Mouse (Mus musculus): Measurements from ENCODE around the gene Oser1. TPM values are rescaled to one million over a fixed set of nuclear protein-coding genes. Genes with fewer than 3 reads are reported as not detected.

Oser1 gene
- polyA plus RNA-seq, 1 experiment from 2014 or later, result 79.1 TPM

DNA sequence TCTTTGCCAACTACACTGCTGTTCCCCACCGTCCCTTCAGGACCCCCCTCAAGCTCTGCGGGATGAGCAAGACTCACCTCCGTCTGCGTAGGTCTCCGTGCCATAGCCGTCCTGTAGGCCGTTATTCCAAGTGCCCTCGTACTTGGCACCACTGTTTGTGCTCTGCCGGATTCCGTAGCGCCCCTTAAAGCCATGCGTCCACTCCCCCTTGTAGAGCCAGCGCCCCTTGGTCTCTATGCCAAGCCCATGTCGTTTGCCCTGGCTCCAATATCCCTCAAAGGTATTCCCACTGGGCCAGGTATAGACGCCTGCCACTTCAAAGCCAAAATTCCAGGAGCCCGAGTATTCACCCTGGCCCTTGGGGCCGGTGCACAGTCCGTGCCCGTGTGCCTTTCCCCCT is 27.4 kb downstream of the Oser1 start:
- 90% methylated on average over 19 of the region's 19 CpGs for whole genome bisulfite sequencing
- Histone ChIP-seq H3K27ac (replicated peaks) (no peak overlapping the region), H3K9ac (replicated peaks) (no peak overlapping the region), H3K36me3 (no peaks in the 10 kb centered on the region), H3K4me2 (replicated peaks) (no peak overlapping the region), H3K4me1 (no peaks in the 10 kb centered on the region), H3K9me3 (no peaks in the 10 kb centered on the region), H3K27me3 (no peaks in the 10 kb centered on the region), H3K4me3 (no peak overlapping the region)
- no peak for ATAC-seq (replicated peaks)

- Histone ChIP-seq H3K27me3 (no peaks in the 10 kb centered on the region), H3K4me3 (no peak overlapping the region), H3K4me2 (replicated peaks) (no peak overlapping the region), H3K4me1 (no peaks in the 10 kb centered on the region), H3K9ac (replicated peaks) (no peak overlapping the region), H3K9me3 (no peaks in the 10 kb centered on the region), H3K27ac (replicated peaks) (no peak overlapping the region), H3K36me3 (no peaks in the 10 kb centered on the region)
- no peak for ATAC-seq (replicated peaks)
- 75% methylated on average over 6 of the region's 6 CpGs for WGBS
Observed at GRCm38 (mm10) chr2:163394977-163395376, 29.5 kb downstream of the Oser1 start.

DNA sequence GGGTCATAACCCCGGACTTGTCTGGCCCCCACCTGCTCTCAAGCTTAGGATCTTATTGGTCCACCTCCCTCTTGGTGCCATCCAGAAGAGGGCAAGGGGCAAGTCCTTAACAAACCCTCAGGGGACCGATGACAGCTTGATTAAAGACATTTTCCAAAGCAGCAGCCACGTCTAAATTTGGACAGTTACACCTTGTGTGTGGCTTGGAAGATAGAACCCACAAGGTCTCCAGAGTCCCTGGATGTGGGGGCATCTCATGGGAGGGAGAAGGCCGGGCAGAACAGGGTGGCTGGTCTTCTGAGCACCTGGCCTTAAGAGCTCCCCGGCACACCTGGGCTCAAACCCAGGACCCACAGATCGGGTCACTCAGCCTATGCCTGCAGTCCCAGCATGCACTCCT is 30.5 kb downstream of the Oser1 start:
- Histone ChIP-seq H3K27ac (replicated peaks) (no peak overlapping the region), H3K36me3 (no peaks in the 10 kb centered on the region), H3K27me3 (no peaks in the 10 kb centered on the region), H3K4me2 (replicated peaks) (no peak overlapping the region), H3K9me3 (no peaks in the 10 kb centered on the region), H3K9ac (replicated peaks) (no peak overlapping the region), H3K4me3 (no peak overlapping the region), H3K4me1 (no peaks in the 10 kb centered on the region)
- ATAC-seq (replicated peaks), result no peak
- 79% methylated on average over 6 of the region's 6 CpGs for WGBS

- no peak for ATAC-seq (replicated peaks)
- no peak overlapping the region for H3K4me3 ChIP-seq
- 91% methylated on average over 10 of the region's 10 CpGs for WGBS
- H3K36me3 ChIP-seq, result no peaks in the 10 kb centered on the region
- H3K27me3 ChIP-seq, result no peaks in the 10 kb centered on the region
- H3K4me2 ChIP-seq (replicated peaks), result no peak overlapping the region
- no peaks in the 10 kb centered on the region for H3K9me3 ChIP-seq
- H3K27ac ChIP-seq (replicated peaks), result no peak overlapping the region
- no peak overlapping the region for H3K9ac ChIP-seq (replicated peaks)
- H3K4me1 ChIP-seq, result no peaks in the 10 kb centered on the region
Observed at GRCm38 (mm10) chr2:163393241-163393640, 31.3 kb downstream of the Oser1 start.

DNA sequence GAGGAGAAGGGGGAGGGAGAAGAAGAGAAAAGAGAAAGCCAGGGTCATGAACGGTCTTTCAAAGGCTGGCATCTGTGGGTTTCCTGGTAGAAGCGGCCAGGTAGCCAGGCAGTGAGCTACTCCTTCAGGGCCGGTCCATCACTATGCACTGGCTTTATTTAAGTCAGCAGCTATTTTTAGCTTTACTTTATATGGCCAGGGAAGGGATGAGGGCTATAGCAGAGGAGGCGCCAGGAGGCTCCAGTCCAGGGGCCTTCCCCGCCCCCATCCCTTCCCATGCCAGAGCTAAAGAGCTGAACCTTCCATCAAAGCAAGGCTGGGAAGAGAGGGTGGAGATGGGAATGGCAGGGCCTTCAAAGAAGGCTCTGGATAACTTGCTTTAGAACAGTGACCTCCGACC is 32.1 kb downstream of the Oser1 start:
- Histone ChIP-seq H3K4me3 (no peak overlapping the region), H3K9ac (replicated peaks) (no peak overlapping the region), H3K4me1 (no peaks in the 10 kb centered on the region), H3K36me3 (no peaks in the 10 kb centered on the region), H3K9me3 (no peaks in the 10 kb centered on the region), H3K27ac (replicated peaks) (no peak overlapping the region), H3K27me3 (no peaks in the 10 kb centered on the region), H3K4me2 (replicated peaks) (no peak overlapping the region)
- no peak for ATAC-seq (replicated peaks)
- 87% methylated on average over 6 of the region's 6 CpGs for WGBS

GRCm38 (mm10) chr2:163386423-163387190 is 37.9 kb downstream of the Oser1 start:
- ATAC-seq (replicated peaks), result no peak
- Histone ChIP-seq H3K36me3 (no peaks in the 10 kb centered on the region), H3K27ac (replicated peaks) (no peak overlapping the region), H3K9ac (replicated peaks) (no peak overlapping the region), H3K27me3 (no peaks in the 10 kb centered on the region), H3K9me3 (no peaks in the 10 kb centered on the region), H3K4me2 (replicated peaks) (no peak overlapping the region), H3K4me3 (no peak overlapping the region), H3K4me1 (no peaks in the 10 kb centered on the region)
- WGBS, result 80% methylated on average over 15 of the region's 15 CpGs

GRCm38 (mm10) chr2:163385126-163385525 is 39.4 kb downstream of the Oser1 start:
- H3K9me3 ChIP-seq, result no peaks in the 10 kb centered on the region
- no peaks in the 10 kb centered on the region for H3K36me3 ChIP-seq
- no peaks in the 10 kb centered on the region for H3K4me1 ChIP-seq
- no peak for ATAC-seq (replicated peaks)
- no peak overlapping the region for H3K4me2 ChIP-seq (replicated peaks)
- WGBS, result 84% methylated on average over 6 of the region's 6 CpGs
- no peak overlapping the region for H3K4me3 ChIP-seq
- H3K27ac ChIP-seq (replicated peaks), result no peak overlapping the region
- no peak overlapping the region for H3K9ac ChIP-seq (replicated peaks)
- H3K27me3 ChIP-seq, result no peaks in the 10 kb centered on the region

GRCm38 (mm10) chr2:163381246-163381645 is 43.3 kb downstream of the Oser1 start:
- Histone ChIP-seq H3K4me2 (replicated peaks) (no peak overlapping the region), H3K27me3 (peaks cover 7% of the 10 kb centered on the region), H3K9me3 (no peaks in the 10 kb centered on the region), H3K36me3 (no peaks in the 10 kb centered on the region), H3K4me1 (no peaks in the 10 kb centered on the region), H3K27ac (replicated peaks) (no peak overlapping the region), H3K9ac (replicated peaks) (no peak overlapping the region), H3K4me3 (no peak overlapping the region)
- ATAC-seq (replicated peaks), result no peak
- WGBS, result 79% methylated on average over 8 of the region's 8 CpGs

- peaks cover 26% of the 10 kb centered on the region for H3K27me3 ChIP-seq
- H3K9ac ChIP-seq (replicated peaks), result no peak overlapping the region
- no peak overlapping the region for H3K4me3 ChIP-seq
- no peak overlapping the region for H3K4me2 ChIP-seq (replicated peaks)
- H3K9me3 ChIP-seq, result no peaks in the 10 kb centered on the region
- H3K27ac ChIP-seq (replicated peaks), result no peak overlapping the region
- ATAC-seq (replicated peaks), result no peak
- no peaks in the 10 kb centered on the region for H3K36me3 ChIP-seq
- no peaks in the 10 kb centered on the region for H3K4me1 ChIP-seq
- WGBS, result 81% methylated on average over 5 of the region's 5 CpGs
Observed at GRCm38 (mm10) chr2:163379366-163379765, 45.1 kb downstream of the Oser1 start.

DNA sequence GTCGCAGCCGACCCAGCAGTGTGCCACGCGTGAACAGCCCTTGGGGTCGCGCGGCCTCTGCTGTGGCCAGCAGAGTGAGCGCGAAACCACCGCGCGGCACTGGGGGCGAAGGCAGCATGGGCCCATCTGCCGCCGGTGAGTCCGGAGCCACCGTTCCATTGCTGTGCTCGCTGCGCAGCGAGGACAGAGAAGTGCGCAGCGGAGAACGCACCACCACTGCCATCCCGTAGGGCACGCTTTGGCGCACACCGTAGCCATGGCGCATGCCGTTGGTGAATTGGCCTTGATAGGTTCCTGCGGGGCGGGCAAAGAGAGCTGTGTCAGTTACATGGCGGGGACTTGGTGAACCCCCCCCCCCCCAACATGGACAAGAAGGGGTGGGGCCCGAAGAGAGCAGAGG is 48.4 kb downstream of the Oser1 start:
- no peaks in the 10 kb centered on the region for H3K4me1 ChIP-seq
- no peak overlapping the region for H3K27ac ChIP-seq (replicated peaks)
- ATAC-seq (replicated peaks), result no peak
- H3K4me2 ChIP-seq (replicated peaks), result 0 out of 2 replicates have a peak overlapping the region, but pooled peaks have one; percentile 2
- peaks cover 27% of the 10 kb centered on the region for H3K27me3 ChIP-seq
- no peak overlapping the region for H3K9ac ChIP-seq (replicated peaks)
- 43% methylated on average over 33 of the region's 33 CpGs for WGBS
- no peaks in the 10 kb centered on the region for H3K9me3 ChIP-seq
- no peak overlapping the region for H3K4me3 ChIP-seq
- no peaks in the 10 kb centered on the region for H3K36me3 ChIP-seq

GRCm38 (mm10) chr2:163375468-163375867 is 49.0 kb downstream of the Oser1 start:
- Histone ChIP-seq H3K9me3 (no peaks in the 10 kb centered on the region), H3K36me3 (no peaks in the 10 kb centered on the region), H3K4me1 (no peaks in the 10 kb centered on the region), H3K4me2 (replicated peaks) (0 out of 2 replicates have a peak overlapping the region, but pooled peaks have one; percentile 2), H3K9ac (replicated peaks) (no peak overlapping the region), H3K4me3 (no peak overlapping the region), H3K27me3 (peaks cover 27% of the 10 kb centered on the region), H3K27ac (replicated peaks) (no peak overlapping the region)
- no peak for ATAC-seq (replicated peaks)
- 43% methylated on average over 35 of the region's 35 CpGs for WGBS

DNA sequence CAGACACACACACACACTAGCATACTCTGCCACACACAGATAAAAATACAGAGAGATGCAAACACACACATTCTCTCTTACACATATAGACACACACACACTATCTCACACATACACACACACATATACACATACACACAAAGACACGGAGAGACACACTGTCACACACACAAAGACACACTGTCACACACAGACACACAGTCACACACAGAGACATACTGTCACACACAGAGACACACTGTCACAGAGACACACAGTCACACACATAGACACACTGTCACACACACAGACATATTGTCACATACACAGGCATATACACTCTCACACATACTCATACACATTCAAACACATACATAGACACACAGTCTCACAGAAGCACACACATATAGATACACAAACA is 51.9 kb downstream of the Oser1 start:
- Histone ChIP-seq H3K36me3 (no peaks in the 10 kb centered on the region), H3K4me3 (no peak overlapping the region), H3K27ac (replicated peaks) (no peak overlapping the region), H3K4me2 (replicated peaks) (no peak overlapping the region), H3K4me1 (no peaks in the 10 kb centered on the region), H3K9me3 (no peaks in the 10 kb centered on the region), H3K27me3 (peaks cover 27% of the 10 kb centered on the region), H3K9ac (replicated peaks) (no peak overlapping the region)
- 74% methylated on average over 1 of the region's 1 CpGs for WGBS
- no peak for ATAC-seq (replicated peaks)

GRCm38 (mm10) chr2:163370175-163370574 is 54.3 kb downstream of the Oser1 start:
- ATAC-seq (replicated peaks), result no peak
- WGBS, result 50% methylated on average over 4 of the region's 4 CpGs
- H3K4me2 ChIP-seq (replicated peaks), result no peak overlapping the region

More at GRCm38 (mm10) chr2:163370175-163370574, 54.3 kb downstream of the Oser1 start:
- Histone ChIP-seq H3K9me3 (no peaks in the 10 kb centered on the region), H3K27ac (replicated peaks) (no peak overlapping the region), H3K36me3 (no peaks in the 10 kb centered on the region), H3K27me3 (peaks cover 9% of the 10 kb centered on the region), H3K4me1 (no peaks in the 10 kb centered on the region), H3K9ac (replicated peaks) (no peak overlapping the region), H3K4me3 (no peak overlapping the region)

Data from forebrain, embryonic 15.5 days (tissue).